Mouse (Mus musculus): ENCODE measurements around the gene Magoh. TPM values are rescaled to one million over a fixed set of nuclear protein-coding genes. Genes with fewer than 3 reads are reported as not detected.
A peak's percentile ranks its signal among the peaks of the same experiment; 100 is the strongest.

The Magoh gene
- polyA plus RNA-seq (2017; shearing (Covaris generic)): 100 to 1,000 TPM; 115 to 162 (median 117) TPM

DNA sequence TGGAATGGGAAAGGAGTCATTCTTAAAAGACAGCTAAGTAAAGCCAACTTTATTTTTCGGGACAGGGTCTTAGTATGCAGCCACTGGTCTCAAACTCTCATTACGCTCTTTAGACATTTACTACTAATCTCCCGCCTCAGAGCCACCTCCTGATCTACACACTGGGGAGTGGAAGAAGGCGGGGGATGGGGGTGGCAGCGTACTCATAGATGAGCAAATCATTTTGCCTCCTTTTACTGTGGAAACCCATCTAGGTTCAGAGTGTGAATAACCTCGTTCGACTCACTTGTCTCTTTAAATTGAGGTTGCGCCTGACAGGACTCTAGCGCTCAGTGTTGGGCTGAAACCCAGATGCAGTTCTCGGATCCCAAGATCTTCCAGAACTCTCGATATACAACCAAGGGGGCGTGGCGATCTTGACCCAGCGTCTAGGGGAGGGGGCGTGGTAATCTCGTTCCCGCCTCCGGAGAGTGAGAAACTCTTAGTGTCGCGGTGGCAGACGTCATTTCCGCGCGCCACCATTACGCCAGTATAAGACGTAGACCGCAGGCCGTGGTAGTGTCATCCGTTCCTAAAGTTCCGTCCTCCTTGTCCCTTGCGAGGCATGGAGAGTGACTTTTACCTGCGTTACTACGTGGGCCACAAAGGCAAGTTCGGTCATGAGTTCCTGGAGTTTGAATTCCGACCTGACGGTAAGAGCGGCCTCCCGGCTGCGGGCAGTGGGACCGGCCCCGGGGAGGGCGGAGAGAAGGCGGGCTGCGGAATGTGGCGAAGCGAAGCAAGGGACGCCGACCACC lies at the start of gene Magoh:
Magoh (plus strand) TSS at position 502 of the 797 bp plus-strand sequence.
- ATAC-seq: peak; percentile 97

DNA sequence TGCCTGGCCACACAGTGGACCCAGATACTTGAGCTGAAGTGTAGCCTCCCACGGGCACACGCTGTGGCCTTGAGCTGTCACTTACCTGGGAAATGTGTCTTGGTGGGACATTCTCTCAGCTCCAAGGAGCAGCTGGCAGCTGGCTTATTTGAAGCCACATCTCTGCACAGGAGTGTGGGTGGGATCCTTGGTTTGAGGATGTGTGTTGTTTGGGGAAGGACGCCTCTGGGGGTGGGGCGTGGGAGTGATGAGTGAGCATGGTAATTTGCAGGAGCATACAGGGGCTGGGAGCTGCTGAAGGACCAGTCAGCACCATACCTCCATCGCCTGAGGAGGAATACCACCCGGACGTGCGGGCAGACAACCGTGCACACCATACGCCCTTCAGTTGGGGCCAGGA lies 49.4 kb upstream of the Magoh start:
- no peak for ATAC-seq

DNA sequence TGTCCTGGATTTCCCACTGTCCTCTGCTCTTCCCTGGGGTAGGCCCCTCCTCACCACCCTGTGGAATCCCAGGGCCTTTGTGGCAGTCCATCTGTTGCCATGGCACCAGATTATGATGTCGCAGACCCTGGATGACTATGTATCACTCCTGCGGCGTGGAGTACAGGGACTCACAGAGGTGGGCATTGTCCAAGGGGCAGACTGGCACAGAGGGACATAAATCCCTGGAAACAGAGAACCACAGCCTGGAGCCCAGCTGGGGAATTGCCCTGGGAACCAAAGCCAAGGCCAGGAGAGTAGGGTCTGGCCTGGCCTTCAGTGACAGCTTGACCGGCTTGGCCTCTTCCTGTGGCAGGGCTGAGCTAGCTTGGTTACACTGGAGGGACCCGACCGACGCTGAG lies 48.7 kb upstream of the Magoh start:
- ATAC-seq: no peak

DNA sequence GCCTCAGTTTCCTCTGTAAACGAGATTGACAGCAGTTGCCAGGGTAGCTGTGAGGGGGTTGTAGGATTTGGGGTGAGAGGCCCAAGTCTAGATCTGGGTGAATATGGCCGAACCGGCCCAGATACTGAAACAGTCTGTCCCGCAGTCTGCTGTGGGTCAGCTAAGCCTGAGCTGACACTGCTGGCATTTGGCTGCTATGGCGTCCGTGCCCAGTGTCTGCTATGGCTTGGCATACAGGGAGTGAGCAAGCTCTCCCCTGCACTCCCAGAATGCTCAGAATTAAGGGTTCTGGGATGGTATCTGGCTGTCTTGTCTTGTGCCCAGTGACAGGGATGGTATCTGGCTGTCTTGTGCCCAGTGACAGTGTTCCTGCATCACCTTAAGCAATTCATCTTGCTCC lies 47.9 kb upstream of the Magoh start:
- ATAC-seq: no peak

DNA sequence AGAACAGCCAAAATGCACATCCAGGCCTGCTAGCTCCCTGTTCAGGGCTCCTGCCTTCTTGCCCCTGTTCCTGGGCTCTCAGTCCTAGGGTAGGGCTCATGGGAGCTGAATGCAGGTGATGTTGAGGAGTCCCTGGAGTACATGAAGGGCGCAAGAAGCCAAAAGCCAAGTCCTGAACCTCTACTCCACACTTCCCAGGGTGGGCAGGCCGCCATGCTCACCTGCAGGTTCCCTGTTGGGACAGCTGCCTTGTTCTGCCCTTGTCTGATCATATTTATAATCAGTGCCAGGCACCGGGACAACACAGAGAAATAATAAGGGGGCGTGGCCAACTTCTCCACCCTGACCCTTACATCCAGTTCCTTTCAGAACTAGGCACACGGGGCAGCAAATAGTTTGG lies 46.0 kb upstream of the Magoh start:
- no peak for ATAC-seq

DNA sequence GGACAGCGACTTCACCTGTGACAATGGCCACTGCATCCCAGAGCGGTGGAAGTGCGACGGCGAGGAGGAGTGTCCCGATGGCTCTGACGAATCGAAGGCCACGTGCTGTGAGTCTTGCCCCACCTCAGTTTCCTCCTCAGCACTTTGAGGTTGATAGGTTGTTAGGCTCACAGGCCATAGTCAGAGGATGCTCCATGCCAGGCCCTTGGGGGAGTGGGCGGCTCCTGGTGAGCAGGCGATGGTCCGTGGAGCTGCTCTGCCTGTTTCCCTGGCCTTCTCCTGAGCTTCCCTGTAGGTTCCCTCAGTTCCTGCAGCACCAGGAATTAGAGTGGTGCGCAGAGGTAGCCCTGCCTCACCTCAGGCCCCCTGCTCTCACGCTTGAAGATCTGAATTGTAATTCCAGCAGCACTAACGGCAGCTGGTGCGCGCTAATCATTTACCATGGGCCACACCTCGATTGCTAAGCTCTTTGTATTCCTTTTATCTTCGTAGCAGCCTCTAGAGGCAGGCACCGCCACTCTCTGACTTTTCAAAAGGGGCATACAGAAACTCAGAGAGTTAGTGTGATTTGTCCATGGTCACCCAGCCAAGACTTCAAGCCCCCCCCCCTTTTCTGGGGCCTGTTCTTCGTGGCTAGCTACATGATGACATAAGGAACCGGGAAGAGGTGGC lies 44.8 kb upstream of the Magoh start:
- ATAC-seq: no peak

DNA sequence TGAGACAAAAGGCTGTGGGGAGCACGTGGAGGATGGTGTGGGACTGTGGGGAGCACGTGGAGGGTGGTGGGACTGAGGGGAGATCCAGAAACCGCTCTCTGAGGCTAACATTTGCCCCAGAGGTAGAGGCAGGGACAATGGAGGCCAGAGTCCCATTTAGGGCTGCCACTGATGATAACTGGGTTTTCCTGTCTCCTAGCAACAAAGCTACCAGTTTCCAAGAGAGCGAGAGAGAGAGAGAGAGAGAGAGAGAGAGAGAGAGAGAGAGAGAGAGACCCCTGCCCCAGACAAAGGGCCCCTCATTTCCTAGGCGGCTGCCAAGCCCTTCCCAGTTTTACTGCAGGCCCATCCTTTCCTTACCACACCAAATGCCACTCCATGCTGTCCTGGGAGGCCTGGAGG lies 44.0 kb upstream of the Magoh start:
- ATAC-seq: no peak

DNA sequence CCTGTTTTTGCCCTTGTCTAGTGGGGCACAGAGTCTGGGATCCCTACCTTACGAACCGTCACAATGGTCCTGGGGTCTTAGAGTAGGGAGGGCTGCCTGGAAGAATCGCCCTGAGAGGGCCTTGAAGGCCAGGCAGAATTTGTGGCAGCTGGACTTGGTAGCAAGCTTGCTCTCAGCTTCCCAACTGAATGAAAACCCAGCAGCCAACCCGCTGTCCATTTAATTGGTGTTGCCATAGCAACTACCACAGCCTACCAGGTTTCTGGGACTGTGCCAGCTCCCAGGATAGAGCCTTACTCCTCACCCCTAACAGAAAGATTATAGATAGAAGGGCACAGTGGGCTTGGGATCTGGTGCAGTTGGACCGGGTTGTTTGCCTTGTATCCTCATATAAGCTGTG lies 42.8 kb upstream of the Magoh start:
- no peak for ATAC-seq

DNA sequence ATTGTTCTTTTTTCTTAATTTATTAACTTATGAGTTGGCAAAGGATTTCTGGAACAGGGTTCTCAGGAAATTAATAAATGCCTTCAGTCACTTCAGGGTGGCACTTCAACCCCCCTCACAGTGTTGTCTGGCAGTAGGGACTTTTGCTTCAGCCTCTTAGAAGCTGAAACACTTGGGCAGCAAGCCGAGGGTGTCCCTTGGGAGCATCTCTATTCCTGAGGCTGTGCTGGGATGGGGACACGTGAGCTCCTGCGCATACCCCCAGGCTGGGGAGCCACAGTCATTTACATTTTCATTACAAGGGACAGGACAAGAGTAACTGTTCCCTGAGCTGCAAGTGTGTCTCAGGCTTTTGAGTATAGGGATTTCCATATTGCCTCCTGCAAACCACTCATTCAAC lies 41.6 kb upstream of the Magoh start:
- no peak for ATAC-seq

DNA sequence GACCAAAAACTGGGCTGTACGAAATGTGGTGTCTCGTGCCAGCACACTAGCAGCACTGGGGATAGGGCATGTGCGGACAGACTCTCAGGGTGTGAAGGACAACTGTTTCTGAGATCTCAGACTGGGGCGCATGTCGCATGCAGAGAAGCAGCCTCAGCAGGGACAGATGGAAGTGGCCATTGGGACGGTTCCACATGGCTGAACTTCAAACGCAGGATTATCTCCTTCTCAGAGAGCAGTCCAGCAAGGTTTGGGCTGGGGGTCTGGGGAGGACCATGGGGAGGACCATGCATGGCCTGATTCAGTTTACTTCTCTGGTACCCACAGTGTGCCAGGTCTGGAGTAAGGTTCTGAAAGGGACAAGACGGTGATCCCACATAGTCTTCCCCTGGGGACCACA lies 35.9 kb upstream of the Magoh start:
- no peak for ATAC-seq

DNA sequence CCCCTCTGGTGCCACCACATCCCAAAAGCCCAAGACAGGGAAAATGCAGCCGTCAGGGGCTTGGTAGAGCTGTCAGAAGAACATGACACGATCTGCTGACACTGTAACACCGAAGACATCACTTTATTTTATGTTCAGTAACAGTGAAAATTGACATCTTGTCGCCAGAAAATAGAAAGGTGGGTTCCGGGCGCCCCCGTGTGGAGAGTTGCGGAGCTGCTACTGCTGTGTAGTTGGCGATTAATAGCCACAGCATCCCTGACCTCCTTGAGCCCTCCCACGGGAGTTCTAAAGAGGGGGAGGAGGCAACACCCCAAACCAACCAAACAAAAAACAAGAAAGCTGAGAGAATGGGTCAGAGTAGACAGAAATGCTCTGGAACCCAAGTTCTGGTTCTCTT lies 34.6 kb upstream of the Magoh start:
- ATAC-seq: peak; percentile 7

DNA sequence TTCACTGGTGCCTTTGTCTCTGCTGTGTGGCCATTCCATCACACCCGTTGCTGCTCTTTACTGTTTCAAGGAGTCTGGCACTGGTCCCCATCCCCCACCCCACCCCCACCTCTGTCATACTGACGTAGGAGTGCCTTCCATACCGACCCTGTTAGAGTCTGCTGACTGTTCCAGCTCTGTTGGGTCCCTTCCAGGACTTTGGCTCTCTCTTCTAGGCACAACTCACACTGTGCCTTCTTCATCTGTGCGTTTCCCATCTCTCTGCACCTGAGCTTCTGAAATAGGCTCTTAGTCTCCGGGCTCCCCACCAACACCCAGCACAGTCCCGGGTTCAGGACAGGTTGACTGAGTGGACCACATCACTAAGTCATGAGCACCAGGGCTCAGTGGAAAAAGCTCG lies 32.8 kb upstream of the Magoh start:
- ATAC-seq: no peak

DNA sequence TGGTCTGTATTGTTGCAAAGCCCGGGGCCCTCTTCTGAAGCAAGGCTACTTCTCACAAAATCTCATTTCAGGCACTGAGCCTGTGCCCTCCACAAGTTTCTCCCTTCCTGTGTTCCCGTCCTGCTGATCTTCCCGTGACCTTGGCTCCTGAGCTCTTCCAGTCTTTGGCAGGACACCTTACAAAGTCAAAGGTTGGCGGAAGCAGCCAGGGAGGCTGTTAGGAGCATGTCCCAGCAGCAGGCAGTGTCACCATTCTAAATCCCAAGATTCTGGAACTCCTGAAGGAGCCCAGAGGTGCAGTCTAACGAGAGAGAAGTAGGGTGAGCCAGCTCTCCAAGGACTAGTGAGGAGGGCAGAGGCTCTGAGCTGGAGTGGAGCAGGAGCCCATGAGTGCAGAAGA lies 31.0 kb upstream of the Magoh start:
- ATAC-seq: no peak

DNA sequence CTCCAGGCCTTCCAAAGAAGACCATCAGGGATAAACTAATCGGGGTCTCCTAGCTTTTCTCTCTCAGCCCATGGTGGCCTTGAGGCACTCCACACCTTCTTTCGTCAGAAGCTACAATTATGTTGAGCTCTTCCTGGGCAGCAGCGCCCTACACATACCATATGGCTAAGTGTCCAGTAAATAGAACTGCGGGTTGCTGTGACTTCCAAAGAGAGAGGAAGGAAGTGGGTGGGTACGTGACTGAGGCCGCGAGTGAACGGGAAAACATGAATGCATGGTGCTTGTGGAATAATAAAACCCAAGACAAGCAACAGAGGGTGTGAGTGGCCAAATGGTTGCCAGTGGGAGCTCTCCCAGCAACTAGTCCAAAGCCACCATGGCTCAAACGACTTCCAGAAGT lies 29.9 kb upstream of the Magoh start:
- ATAC-seq: no peak

DNA sequence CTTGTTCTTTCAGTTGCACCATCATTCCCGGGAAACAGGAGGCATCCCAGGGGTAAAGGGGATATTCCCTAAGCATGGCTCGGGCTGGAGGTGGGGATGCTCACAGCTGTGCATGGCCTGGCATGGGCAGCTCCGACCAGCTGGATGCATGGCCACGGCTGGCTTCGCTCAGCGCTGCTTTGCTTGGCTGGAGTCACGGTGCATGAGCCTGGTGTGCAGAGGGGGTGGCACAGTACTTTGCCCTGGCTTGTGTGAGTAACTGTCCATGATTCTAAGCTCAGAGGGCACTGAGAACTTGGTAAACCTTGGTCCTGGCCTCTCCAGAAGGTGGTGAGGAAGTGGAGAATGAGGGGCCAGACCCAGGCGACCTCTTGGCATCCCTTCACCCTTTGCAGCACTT lies 29.5 kb upstream of the Magoh start:
- no peak for ATAC-seq

DNA sequence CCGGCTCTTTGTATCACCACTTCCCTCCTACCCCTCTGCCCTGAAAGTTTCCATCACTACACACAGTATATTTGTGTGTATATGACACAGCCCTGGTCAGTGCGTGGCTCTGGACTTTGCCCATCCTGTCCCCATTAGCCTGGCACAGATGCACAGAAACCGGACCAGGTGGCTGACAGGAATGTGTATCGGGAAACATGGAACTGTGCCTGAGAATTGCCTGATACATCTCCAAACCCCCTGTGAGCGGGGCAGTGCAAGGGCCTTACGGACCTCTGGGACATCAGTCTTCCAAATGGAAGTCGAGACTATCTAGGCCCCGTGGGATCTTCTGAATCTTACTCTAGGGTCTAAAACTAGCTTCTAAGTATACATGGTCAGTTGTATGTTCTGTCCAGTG lies 26.2 kb upstream of the Magoh start:
- ATAC-seq: no peak

DNA sequence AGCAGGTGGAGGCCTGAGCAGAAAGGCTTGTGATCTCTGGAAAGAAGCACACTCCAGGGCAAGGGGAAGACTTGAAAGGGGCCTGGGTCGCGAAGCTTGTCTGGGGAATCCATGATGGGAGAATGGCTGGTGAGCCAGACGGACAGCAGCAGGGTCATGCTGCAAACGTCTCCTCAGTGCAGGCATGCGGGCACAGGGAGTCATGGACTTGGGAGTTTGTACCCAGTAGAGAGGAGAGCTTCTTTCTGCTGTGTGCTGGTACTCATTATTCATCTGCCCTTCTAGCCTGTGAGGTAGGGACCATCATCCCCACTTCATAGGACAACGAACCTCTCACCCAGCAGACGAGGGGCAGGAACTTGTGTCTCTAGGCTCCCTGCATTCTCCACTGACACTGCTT lies 25.7 kb upstream of the Magoh start:
- no peak for ATAC-seq

DNA sequence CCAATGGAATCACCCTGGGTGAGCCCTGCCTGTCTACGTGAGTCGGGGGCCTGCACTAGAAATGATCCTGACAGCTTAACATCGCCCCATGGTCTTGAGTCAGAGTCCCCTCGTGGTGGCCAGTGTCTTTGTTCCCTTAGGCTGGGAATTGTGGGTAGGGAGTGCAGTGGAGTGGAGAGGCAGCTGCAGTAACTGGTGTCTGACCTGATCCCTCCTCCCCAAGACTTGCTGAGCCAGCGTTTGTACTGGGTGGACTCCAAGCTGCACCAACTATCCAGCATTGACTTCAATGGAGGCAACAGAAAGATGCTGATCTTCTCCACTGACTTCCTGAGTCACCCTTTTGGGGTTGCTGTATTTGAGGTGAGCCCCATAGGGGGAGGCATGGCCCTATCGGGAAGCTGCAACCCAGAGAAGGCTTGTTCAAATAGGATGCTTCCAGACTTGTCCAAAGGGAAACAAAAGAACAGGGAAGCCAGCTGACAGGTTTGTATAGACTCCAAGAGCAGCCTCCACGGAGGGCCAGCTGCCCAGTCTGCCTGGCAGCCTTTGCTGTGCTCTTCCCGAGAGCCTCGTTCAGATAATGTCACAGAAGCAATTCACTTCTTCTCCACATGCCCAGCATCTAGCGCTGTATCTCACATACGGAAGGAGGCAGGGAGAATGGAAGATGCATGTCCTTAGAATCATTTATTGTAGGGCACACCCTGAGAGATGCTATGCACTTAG lies 22.4 kb upstream of the Magoh start:
- ATAC-seq: no peak

DNA sequence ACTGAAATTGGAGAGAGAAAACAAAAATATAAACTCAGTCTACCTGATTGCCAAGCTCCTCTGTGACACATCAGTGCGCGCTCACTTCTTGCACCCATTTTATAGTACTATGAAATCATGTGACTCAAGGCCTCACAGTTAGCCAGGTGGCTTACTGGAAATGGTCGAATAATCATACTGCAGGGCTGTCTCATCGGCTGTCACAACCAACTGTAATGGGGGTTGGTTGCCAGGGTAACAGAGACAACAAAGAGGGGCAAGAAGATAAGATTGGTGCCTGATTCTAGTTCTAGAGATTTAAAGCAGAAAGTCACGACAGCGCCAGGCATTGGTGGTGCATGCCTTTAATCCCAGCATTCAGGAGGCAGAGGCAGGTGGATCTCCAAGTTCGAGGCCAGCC lies 20.6 kb upstream of the Magoh start:
- ATAC-seq: no peak

DNA sequence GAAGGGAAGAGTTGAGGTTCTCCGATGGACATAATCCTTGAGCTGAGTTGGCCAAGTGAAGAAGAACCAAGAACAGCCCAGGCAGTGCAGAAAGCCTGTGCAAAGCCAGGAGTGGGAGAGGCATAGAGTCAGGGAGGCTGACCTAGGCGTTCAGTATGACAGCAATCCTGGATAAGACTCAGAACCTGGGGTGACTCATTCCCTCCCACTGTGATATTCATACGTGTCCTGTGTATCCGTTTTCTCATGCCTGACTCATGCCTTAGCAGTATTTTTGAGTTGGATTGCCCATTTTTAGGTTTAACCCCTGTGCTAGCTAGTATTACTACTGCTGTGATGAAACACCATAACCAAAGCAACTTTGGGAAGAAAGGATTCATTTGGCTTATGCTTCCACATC lies 14.7 kb upstream of the Magoh start:
- ATAC-seq: no peak

DNA sequence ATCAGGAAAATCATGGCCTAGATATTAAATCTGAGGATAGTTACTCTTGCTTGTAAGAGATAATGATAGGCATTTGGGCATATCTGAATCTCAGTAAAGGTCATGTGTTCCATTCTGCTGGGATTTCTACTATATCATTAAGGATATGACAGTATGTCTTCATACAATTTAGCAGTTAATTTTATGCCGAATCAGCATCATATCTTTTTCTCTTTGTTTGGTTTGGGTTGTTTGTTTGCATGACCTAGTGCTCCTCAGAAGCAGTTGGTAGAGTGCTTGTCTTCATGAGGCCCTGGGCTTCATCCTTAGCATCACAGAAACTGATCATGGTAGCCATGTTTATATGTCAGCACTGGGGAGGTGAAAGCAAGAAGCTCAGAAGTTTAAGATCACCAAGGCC lies 2.1 kb downstream of the Magoh start:
- no peak for ATAC-seq

DNA sequence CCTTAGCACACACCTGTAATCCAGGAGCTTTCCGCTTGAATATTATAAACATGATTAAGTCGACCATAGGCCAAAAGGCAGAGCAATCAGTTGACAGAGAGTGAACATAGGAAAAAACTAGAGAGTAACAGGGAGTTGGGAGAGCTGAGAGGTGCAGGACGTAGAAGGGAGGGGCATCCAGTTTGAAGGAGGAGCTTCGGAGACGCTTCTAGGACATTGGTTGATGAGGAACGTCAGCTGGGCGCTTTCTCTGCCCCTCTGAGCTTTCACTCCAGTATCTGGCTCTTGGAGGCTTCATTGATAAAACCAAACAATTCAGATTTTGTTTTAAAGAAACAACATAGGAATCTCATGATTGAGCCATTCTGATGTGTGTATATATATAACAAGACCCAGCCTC lies 6.8 kb downstream of the Magoh start:
- ATAC-seq: no peak

DNA sequence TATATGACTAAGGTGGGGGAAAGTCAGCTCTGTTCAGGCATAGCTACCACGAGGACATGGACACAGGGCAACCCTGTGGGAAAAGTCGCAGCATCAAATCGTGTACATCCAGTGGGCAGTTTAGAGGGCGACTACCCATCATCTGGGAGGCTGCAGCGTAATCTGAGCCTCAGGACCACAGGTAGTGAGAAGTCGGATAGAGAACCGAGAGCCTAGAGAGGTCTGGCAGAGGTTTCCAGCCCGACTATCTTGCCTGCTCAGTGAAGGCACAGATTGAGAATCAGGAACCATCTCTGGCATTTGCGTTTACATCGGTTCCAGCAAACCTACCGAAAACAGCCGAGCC lies 9.8 kb downstream of the Magoh start:
- ATAC-seq: peak; percentile 20

All from inflammation-experienced regulatory T-cells, adult 6 months (primary cell).